Mouse (Mus musculus): ENCODE data around the gene Smad3.

Smad3 gene

GRCm38 (mm10) chr9:63771676-63772075 is 13.9 kb upstream of the Smad3 start:
- no peak for DNase-seq

- no peak for DNase-seq
Measured at GRCm38 (mm10) chr9:63761367-63762094, 3.7 kb upstream of the Smad3 start.

GRCm38 (mm10) chr9:63760783-63761182 is 3.0 kb upstream of the Smad3 start:
- DNase-seq, result no peak

GRCm38 (mm10) chr9:63759973-63760722 is 2.4 kb upstream of the Smad3 start:
- no peak for DNase-seq

- DNase-seq, result peak; percentile 75
Measured at GRCm38 (mm10) chr9:63758641-63759391, 1.0 kb upstream of the Smad3 start.

- DNase-seq, result no peak
Measured at GRCm38 (mm10) chr9:63757462-63757772, 377 bp downstream of the Smad3 start.

GRCm38 (mm10) chr9:63756581-63757461 is 973 bp downstream of the Smad3 start:
- peak; percentile 75 for DNase-seq

GRCm38 (mm10) chr9:63755671-63756543 is 1.9 kb downstream of the Smad3 start:
- DNase-seq, result no peak

- peak; percentile 43 for DNase-seq
Measured at GRCm38 (mm10) chr9:63754556-63755510, 3.0 kb downstream of the Smad3 start.

GRCm38 (mm10) chr9:63754039-63754438 is 3.8 kb downstream of the Smad3 start:
- no peak for DNase-seq

GRCm38 (mm10) chr9:63753359-63753758 is 4.4 kb downstream of the Smad3 start:
- no peak for DNase-seq

GRCm38 (mm10) chr9:63752576-63752975 is 5.2 kb downstream of the Smad3 start:
- no peak for DNase-seq

- no peak for DNase-seq
Measured at GRCm38 (mm10) chr9:63751325-63751724, 6.5 kb downstream of the Smad3 start.

GRCm38 (mm10) chr9:63750360-63750974 is 7.3 kb downstream of the Smad3 start:
- DNase-seq, result no peak

GRCm38 (mm10) chr9:63749296-63749915 is 8.4 kb downstream of the Smad3 start:
- DNase-seq, result no peak

- no peak for DNase-seq
Measured at GRCm38 (mm10) chr9:63747645-63748295, 10.0 kb downstream of the Smad3 start.

- DNase-seq, result no peak
Measured at GRCm38 (mm10) chr9:63746980-63747379, 10.8 kb downstream of the Smad3 start.

GRCm38 (mm10) chr9:63745821-63746632 is 11.8 kb downstream of the Smad3 start:
- peak; percentile 48 for DNase-seq
